16 mouse cellular contexts compared by ENCODE assay signal in the genomic region with DNA sequence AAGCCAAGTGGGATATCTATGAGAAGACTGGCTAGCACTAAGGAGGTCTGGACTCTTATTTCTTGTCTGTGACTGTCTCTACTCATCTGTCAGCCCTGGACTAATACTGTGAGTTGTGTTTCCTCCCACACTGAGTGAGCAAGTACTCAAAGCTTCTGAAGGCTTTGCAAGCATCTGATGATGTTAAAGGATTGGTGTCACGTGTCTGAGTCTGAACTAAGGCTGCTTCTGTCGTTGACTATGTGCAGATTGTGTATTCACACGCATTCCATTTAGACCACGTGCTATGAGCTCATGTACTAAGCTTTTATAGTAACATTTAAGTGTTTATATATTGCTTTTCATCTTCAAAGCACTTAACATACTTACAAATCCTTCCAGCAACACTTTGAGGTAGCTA.
DNase-seq lines count a peak whose midpoint lies in the region; ATAC-seq and TF ChIP-seq lines count a peak whose summit lies in the region.
"Had no signal": no experiment of that assay in that cellular context is flagged by ENCODE, and none has a peak within 500 bp of the region (broad histone marks: within the 10 kb centered on the region; RNA-seq: fewer than 3 reads in every experiment).

No protein-coding gene starts in this region.

- WGBS in kidney, embryonic 16.5 days: 45% methylated on average over 4 of the region's 4 CpGs

- H3K36me3 ChIP-seq in kidney, embryonic 16.5 days (ENCODE audit: insufficient read depth, low read length): no peaks in the 10 kb centered on the region

- no peak overlapping the region for H3K9ac ChIP-seq in kidney, embryonic 16.5 days (replicated peaks; ENCODE audit: low read length)
- H3K9ac ChIP-seq: forebrain, embryonic 13.5 days had no signal

- no peaks in the 10 kb centered on the region for H3K9me3 ChIP-seq in kidney, embryonic 16.5 days (ENCODE audit: low read length)
- H3K9me3 ChIP-seq: forebrain, embryonic 13.5 days; megakaryocyte, embryonic 14.5 days had no signal

- peaks cover 14% of the 10 kb centered on the region for H3K4me1 ChIP-seq in kidney, embryonic 16.5 days (ENCODE audit: insufficient read depth, low read length)
- H3K4me1 ChIP-seq: forebrain, embryonic 13.5 days had no signal

- peak; percentile 51; the same call in 1 of the 2 replicates for ATAC-seq in kidney, embryonic 16.5 days (ENCODE audit: low FRiP score, low TSS enrichment)
- ATAC-seq in Patski: peak; percentile 21
- peak; percentile 19 for ATAC-seq in inflammation-experienced regulatory T-cells, adult 6 months
- ATAC-seq: forebrain, embryonic 13.5 days; hindbrain, postnatal 0 days had no signal

- CTCF ChIA-PET in Patski (lab: Charles Lee): no interaction called here

- no peaks in the 10 kb centered on the region for H3K27me3 ChIP-seq in kidney, embryonic 16.5 days (ENCODE audit: insufficient read depth, low read length)
- no peaks in the 10 kb centered on the region for H3K27me3 ChIP-seq in Patski
- H3K27me3 ChIP-seq: forebrain, embryonic 13.5 days had no signal

- H3K4me2 ChIP-seq in kidney, embryonic 16.5 days (replicated peaks; ENCODE audit: low read depth, low read length): no peak overlapping the region
- H3K4me2 ChIP-seq: forebrain, embryonic 13.5 days; liver, embryonic 11.5 days had no signal

- no peak overlapping the region for H3K27ac ChIP-seq in kidney, embryonic 16.5 days (ENCODE audit: low read length)
- H3K27ac ChIP-seq: forebrain, embryonic 13.5 days; hindbrain, postnatal 0 days had no signal

- no peak for DNase-seq in kidney, adult 9 months
- DNase-seq in Patski (ENCODE audit: low read depth, low spot score) (no peak), MN1 (ENCODE audit: low spot score) (no peak)
- peak; percentile 52 for DNase-seq in lung, postnatal 10 days
- DNase-seq in cerebellum, postnatal 14 days: no peak
- DNase-seq in testis, postnatal 10 days (ENCODE audit: low spot score): no peak
- DNase-seq: cerebellum, adult 8-10 months; heart, adult 18-20 months; right cerebral cortex, postnatal 14 days; thymus, postnatal 14 days had no signal

- H3K4me3 ChIP-seq in kidney, embryonic 16.5 days (ENCODE audit: low read length): no peak overlapping the region
- H3K4me3 ChIP-seq: forebrain, embryonic 13.5 days; megakaryocyte, embryonic 14.5 days had no signal

- POLR2A ChIA-PET in Patski (lab: Charles Lee): interaction anchor here (0.7 kb wide), 1 partner anchor 17 kb away, joined by 3 read pairs; no protein-coding TSS in a partner anchor

- in situ Hi-C loops in Patski (cut with MboI; ENCODE audit: low pct_unique_long_range_greater_than_20kb): no loop called here

- no peak for TF ChIP-seq CTCF in Patski (IDR thresholded peaks at IDR 0.05)
